Mouse (Mus musculus): ENCODE data around the gene Psrc1.

The Psrc1 gene

GRCm38 (mm10) chr3:108423844-108424801 lies 40.5 kb downstream of the Psrc1 start:
- no peak for DNase-seq (ENCODE audit: low spot score in 2 of 2)

GRCm38 (mm10) chr3:108424944-108425623 lies 41.4 kb downstream of the Psrc1 start:
- no peak for DNase-seq (ENCODE audit: low spot score in 2 of 2)

- no peak for DNase-seq (ENCODE audit: low spot score in 2 of 2)
Observed at GRCm38 (mm10) chr3:108425624-108426018, 42.0 kb downstream of the Psrc1 start.

- no peak for DNase-seq (ENCODE audit: low spot score in 2 of 2)
Observed at GRCm38 (mm10) chr3:108432542-108433187, 49.0 kb downstream of the Psrc1 start.

- no peak for DNase-seq (ENCODE audit: low spot score in 2 of 2)
Observed at GRCm38 (mm10) chr3:108433188-108433880, 49.7 kb downstream of the Psrc1 start.

- DNase-seq (ENCODE audit: low spot score in 2 of 2), result no peak
Observed at GRCm38 (mm10) chr3:108433881-108434495, 50.3 kb downstream of the Psrc1 start.

GRCm38 (mm10) chr3:108435701-108436379 lies 52.2 kb downstream of the Psrc1 start:
- DNase-seq (ENCODE audit: low spot score in 2 of 2), result no peak

GRCm38 (mm10) chr3:108436380-108436714 lies 52.7 kb downstream of the Psrc1 start:
- DNase-seq (ENCODE audit: low spot score in 2 of 2), result no peak

Measured in frontal cortex, postnatal 14 days (tissue).